Mouse (Mus musculus): ENCODE measurements at regions not wholly inside any gene's neighbourhood (a gene's known extent, or its start where the extent isn't known, plus 50 kb on each side); places are given as distances from the start of the nearest gene placed in this dataset.

DNA sequence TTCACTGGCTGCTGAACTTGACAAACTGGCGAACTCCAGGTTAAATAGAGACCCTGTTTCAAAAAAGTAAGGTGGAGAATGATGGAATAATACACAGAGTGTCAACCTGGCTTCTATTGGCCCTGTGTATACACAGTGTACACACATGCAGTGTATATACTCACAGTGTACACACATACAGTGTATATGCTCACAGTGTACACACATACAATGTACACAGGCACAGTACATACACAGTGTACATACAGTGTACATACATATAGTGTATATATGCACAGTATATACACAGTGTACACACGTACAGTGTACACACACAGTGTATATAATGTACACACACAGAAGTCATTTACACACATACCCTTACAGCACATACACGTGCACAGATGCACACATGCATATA is 52.4 kb upstream of the Aldh1b1 start:
- no peak for DNase-seq (ENCODE audit: low spot score in 2 of 2)

DNA sequence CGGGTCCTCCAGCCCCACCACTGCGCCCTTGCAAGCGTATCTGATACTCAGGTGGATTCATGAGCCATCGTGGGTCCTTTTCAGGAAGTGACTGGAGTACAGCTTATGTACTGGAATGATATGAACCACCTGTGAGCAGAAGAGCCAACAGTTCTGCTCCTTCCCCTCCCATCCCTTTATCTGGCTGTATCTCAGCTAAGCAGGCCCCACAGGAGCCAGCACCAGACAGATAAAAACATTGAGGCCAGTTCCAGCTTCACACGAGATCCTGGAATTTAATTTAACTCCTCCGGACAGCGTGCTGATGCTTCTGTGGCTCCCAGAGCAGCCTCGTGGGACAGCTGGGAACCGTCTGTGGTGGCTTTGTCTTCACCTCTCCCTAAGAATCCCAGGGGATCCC is 53.1 kb upstream of the Aldh1b1 start:
- DNase-seq (ENCODE audit: low spot score in 2 of 2) = no peak

DNA sequence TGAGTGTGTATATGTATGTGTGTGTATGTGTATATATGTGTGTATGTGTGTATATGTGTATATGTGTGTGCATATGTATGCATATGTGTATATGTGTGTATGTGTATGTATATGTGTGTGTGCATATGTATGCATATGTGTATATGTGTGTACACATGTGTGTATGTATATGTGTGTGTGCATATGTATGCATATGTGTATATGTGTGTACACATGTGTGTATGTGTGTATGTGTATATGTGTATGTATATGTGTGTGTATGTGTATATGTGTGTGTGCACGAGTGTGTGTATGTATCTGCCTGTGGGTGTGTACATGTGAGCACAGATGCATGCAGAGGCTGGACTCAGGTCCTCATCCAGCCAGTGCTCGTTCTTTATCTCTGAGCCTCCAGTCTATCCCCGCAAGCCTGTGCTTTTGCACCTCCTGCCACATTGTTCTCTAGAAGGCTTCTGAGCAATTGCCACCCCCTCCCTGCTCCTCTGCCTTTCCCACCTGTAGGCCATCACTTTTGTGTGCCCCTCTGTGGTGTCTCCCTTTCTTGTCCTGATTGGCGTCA is 53.9 kb upstream of the Aldh1b1 start:
- DNase-seq (ENCODE audit: low spot score in 2 of 2) = no peak

DNA sequence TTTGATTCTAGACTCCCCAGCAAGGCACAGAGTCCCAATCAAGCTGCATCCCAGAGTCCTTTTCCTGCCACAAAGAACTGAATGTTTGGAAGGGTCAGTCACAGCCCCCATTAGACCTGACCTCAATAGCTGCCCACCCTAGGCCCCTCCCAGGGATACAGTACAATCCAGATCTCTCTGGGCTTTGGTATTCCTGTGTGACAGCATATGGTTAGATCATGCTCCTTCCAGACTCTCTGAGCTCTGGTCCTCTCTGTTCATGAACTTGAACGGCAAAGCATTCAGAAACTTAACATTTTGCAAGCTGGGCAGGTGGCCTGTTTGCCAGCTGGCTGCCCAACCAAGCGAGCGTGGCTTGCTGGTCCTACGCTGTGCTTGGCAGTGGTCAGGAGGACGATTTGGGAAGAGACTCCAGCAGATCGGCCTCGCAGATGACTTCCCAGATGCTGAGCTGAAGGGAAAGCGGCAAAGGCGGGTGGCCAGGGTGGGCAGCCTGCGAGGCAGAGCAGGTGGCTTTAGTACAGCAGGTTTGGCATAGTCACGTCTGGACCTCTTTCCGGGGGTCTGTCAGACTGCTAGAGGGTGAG is 58.0 kb upstream of the Aldh1b1 start:
- DNase-seq (ENCODE audit: low spot score in 2 of 2) = no peak

GRCm38 (mm10) chr4:45740319-45740718 is 58.5 kb upstream of the Aldh1b1 start:
- no peak for DNase-seq (ENCODE audit: low spot score in 2 of 2)

GRCm38 (mm10) chr4:45739696-45740095 is 59.1 kb upstream of the Aldh1b1 start:
- no peak for DNase-seq (ENCODE audit: low spot score in 2 of 2)

DNA sequence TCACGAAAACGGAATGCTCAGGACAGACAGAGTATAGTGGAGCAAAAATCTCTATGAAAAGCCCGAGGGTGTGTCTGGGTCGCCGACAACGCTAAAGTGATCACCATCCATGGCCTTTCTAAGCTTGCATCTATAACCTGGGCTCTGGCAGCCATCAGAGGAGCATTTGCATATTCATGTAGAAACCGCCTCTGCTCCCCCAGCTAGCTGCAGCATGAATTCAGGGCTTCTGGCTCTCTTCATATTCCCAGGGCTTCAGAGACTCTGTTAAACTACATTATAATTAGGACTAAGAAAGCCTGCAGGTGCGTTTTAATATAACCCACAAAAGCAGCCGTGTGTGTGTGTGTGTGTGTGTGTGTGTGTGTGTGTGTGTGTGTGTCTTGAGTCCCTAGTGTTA is 59.7 kb upstream of the Aldh1b1 start:
- no peak for DNase-seq (ENCODE audit: low spot score in 2 of 2)

- no peak for DNase-seq (ENCODE audit: low spot score in 2 of 2)
Measured at GRCm38 (mm10) chr4:45738746-45739145, 60.1 kb upstream of the Aldh1b1 start.

DNA sequence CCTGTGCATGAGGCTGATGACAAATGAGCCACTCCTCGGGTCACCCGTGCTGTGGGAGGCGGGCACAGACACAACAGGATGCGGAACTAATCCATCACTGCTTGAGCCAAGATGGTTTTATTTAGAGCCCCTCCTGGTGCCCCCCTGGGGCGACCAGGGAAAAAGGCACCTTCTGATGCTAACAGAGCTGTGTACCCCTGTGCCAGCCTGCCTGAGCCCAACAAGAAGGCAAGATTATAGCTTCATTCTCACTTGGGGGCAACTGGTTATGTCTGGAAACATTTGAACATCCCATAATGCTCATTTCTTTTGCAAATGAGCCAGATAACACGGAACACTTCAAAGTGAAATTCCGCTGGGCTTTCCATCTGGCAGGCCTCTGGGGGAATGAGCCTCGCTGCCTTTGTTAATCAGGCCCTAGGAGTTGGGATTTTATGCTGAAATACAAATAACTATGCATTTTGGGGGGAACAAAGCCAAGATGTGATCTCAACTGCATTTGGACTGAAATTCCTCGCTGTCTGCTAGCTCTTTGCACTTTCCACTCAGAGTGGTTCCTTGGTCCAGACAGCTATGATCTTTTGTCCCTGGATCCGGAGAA is 62.5 kb upstream of the Aldh1b1 start:
- DNase-seq (ENCODE audit: low spot score in 2 of 2) = no peak

DNA sequence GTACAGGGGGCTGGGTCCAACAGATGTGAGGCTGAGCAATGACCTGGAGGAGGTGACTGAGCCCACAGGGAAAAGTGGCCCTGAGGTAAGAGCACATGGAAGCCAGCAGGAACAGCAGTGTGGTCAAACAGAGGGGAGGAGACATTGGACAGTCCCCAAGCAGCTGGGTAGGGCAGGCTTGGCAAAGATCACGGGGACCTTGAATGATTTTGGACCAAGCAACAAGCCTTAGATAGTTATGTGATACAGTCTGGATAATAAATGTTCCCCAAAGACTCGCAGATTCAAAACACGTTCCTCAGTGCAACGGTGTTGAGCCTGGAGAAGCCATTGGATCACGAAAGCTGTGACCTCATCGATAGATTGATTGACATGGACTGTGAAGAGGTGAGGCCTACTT is 64.8 kb upstream of the Aldh1b1 start:
- DNase-seq (ENCODE audit: low spot score in 2 of 2) = no peak

GRCm38 (mm10) chr4:45730862-45731831 is 67.7 kb upstream of the Aldh1b1 start:
- no peak for DNase-seq (ENCODE audit: low spot score in 2 of 2)

- no peak for DNase-seq (ENCODE audit: low spot score in 2 of 2)
Measured at GRCm38 (mm10) chr4:45729801-45730200, 69.0 kb upstream of the Aldh1b1 start.

- no peak for DNase-seq (ENCODE audit: low spot score in 2 of 2)
Measured at GRCm38 (mm10) chr4:45728825-45729224, 70.0 kb upstream of the Aldh1b1 start.

DNA sequence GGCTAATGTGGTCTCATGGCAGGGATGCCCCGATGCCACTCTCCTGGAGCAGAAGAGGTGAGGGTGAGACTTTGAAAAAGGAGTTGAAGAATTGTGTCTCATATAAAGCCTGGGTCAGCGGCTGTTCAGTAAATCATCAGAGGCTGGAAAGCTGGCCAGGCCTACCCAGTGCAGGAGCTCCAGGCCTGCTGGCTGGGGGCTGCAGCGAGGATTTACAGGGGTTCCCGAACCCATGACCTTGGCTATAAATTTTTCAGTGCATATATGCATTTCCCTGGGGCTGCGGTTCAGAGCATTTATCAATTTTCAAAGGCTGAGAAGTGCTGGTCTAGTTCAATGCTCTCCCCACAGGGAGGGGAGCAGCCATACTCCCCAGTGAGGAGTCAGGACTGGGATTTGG is 70.9 kb upstream of the Aldh1b1 start:
- DNase-seq (ENCODE audit: low spot score in 2 of 2) = no peak

DNA sequence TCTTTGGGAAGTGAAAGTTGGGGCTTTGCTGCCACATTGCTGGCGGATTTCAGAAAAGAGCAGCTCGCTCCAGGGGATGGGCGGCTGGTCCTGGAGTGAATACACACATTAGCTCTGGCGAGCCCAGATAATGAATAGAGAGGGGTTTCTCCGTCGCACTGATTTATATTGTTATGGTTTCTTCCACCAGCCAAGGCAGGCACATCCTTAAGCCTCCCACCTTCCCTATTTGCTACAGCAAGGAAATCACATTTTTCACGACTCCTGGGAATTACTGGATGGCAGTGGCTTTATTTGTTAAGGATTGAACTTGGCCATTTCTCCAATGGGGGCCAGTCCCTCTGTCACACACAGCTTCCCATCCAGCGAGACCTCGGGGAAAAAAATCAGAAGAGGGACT is 71.3 kb upstream of the Aldh1b1 start:
- DNase-seq (ENCODE audit: low spot score in 2 of 2) = no peak

- DNase-seq (ENCODE audit: low spot score in 2 of 2) = no peak
Measured at GRCm38 (mm10) chr4:45726783-45727182, 72.0 kb upstream of the Aldh1b1 start.

- no peak for DNase-seq (ENCODE audit: low spot score in 2 of 2)
Measured at GRCm38 (mm10) chr4:45725055-45725910, 73.5 kb upstream of the Aldh1b1 start.

- no peak for DNase-seq (ENCODE audit: low spot score in 2 of 2)
Measured at GRCm38 (mm10) chr4:45720352-45720751, 78.5 kb upstream of the Aldh1b1 start.

- no peak for DNase-seq (ENCODE audit: low spot score in 2 of 2)
Measured at GRCm38 (mm10) chr4:45719564-45719963, 79.3 kb upstream of the Aldh1b1 start.

GRCm38 (mm10) chr4:45715878-45716277 is 82.9 kb upstream of the Aldh1b1 start:
- no peak for DNase-seq (ENCODE audit: low spot score in 2 of 2)
